Mouse (Mus musculus): ENCODE results near the gene Gnat2. TPM values are rescaled to one million over a fixed set of nuclear protein-coding genes. Genes with fewer than 3 reads are reported as not detected.

Gnat2 gene
- total RNA-seq, 2 experiments from 2014 or later: not detected

DNA sequence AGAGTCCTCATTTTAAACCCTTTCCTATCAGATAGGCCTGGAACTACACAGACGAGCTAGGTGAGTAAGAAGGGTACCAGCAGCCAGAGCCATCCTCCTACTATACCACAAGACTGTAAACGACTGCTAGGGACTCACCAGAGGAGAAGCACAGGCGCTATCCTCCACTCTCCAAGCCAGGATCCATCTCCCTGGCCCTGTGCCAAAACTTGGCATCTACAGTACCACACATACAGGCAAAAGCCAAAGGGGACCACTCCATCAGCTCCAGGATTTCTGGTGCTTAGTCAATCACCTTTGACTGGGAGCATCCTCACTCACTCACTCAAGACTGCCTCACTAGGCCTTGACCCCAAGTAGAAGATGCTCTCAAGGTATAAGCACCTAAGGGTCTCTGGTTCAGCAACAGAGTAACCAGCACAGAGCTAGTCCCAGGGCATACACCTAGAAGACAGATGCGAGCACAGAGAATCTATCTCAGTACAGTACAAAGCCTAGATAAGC is 8.6 kb upstream of the Gnat2 start:
- intact Hi-C loops (cut with DNase I): no loop called here
- DNase-seq (ENCODE audit: low spot score in 2 of 2): no peak

DNA sequence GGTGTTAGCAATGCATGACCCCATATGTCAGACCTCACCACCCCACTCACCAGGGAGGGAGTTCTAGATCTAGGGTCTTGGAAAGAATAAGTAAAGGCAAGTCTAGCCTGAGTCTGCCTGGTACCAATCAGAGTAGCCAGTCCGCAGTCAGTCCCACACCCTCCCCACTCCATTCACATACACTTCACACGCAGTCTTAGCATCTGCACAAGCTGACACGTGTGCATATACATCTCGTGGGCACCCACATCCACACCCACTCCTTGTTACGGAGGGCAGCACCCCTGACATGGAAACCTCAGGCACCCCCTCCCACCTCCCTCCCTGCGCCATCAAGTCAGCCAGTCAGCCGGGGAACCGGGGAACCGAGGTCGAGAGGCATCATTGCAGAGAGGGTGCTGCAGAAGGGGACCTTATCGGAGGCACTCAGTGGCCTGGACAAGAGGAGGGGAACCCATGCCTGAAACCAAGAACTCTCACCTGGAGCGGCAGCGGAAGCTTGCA is 7.8 kb upstream of the Gnat2 start:
- intact Hi-C loops (cut with DNase I): no loop called here
- no peak for DNase-seq (ENCODE audit: low spot score in 2 of 2)

DNA sequence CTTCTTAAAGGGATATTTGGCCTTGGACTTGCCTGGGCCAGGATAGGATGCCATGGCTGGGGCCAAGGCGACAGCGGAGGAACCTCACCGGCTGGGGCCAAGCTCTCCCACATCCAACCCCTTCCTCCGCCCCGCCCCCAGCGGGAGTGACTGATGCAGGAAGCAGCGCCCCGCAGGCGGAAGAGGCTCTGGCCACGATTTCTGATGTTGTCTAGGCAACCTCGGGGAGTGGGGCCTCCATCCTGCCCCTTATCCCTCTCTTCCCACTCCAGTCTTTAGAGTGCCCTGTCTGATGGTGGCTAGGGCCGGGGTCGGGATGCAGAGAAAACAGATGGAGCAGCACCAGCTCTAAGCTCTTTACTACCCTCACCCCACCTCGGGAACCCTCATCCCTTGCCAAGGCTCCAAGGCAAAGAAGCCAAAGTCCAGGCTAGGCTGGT is 7.3 kb upstream of the Gnat2 start:
- DNase-seq (ENCODE audit: low spot score in 2 of 2): peak; percentile 88 to 93
- intact Hi-C loops (cut with DNase I): no loop called here

DNA sequence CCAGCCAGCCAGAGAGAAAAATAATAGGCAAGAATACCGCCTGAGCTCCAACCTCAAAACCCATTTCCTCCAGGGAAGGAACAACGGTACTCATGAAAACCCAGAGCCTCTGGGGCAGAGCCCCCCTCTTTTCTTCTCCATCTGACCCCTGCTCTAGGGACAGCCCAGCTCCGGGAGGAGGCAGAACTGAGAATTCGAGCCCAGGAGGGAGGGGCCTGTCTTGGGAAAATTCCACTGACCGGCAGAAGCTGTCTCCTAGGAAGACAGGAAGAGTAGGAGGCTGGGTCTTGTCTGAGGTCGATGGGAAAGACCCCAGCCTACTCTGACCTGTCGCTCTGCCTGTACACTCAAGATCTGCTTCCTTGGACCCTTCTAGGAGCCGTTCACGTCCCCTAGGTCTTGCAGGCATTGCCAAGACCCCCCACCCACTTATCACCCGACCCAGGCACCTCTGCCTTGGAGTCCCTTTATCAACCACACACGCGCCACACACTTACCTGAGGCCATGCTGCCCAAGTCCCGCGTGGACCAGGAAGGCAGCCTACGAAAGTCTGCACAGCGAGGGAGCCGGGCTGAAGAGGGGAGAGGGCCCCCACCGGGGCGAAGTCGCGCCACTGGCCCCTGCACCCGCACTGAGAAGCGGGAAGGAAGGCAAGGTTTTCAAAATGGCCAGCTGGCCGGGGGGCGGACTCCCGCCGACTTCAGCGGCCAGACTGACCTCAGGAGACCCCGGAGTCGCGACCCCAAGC is 6.7 kb upstream of the Gnat2 start:
- intact Hi-C loops (cut with DNase I): no loop called here
- DNase-seq (ENCODE audit: low spot score in 2 of 2): peak in 1 of 2 experiments; percentile 57

DNA sequence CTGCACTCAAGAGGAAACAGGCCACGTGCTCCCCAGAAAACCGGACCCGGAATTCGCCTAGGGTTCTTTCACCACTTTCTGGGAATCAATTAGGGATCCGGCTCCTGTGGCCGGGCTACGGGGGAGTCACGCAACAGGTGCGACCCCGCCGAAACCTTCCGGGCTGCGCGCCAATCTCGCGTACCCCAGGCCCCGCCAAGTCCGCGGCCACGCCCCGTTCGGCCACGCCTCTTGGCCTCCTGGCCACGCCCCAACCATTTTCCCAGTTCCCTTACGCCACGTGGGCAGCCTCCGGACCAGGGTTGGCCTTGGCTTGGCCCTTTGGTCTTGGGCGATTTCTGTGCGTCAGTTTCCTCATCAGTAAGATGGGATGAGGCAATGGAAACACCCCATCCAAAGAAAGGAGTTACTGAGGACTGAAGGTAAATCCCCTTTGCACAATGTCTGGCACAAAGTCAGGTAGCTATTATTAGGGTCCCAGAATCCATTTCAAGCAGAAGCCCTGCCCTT is 6.1 kb upstream of the Gnat2 start, which contains the start of gene Ampd2:
Gene Ampd2 (minus strand): TSS at position 182 of the 510 bp plus-strand sequence.
- peak in 1 of 2 experiments; percentile 40 for DNase-seq (ENCODE audit: low spot score in 2 of 2)
- intact Hi-C loops (cut with DNase I): no loop called here

DNA sequence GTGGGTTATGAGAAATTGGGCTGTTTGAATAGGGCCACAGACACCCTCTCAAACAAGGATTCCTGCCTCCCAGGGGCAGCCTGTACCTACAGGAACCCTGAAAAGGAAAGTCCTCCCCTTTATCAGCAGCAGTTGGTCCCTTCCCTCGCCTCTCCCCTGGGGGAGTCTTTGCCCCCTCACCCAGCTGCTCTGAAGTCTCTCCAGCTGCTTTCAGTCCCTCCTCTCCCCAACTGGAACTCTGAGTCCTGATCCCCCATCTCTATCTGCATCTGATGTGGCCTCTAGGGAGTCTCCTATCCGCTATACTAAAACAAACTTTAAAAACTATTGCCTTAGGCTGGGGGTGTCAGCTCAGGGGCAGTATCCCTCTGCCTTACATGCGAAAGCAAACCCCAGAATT is 5.3 kb upstream of the Gnat2 start:
- intact Hi-C loops (cut with DNase I): no loop called here

DNA sequence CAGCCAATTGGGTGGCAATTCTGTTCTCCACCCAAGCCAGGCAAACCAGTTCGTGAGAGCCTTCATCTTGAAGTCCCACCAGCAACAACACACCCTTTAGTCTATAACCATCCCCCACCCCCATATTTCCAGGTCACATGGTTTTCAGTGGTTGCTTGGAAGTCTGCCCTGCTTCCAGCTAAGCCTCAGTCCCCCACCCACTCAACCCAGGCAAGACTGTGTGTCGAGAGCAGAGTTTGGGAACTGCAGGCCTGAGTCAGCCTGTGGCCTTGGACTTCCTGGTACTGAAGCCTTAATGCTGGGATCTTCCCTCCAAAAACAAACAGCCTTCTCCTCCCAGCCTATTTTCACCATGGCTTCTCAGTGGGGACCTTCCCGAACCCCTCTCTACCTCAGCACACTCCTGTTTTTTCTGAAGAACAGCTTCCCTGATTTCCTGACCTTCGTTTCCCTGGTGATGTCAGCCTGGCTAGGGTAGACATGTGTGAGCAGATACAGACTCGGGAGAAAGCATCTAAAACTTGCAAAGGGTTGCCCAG is 3.7 kb upstream of the Gnat2 start:
- intact Hi-C loops (cut with DNase I): no loop called here
- DNase-seq (ENCODE audit: low spot score in 2 of 2): peak in 1 of 2 experiments; percentile 55

More for the DNA sequence above, 5.3 kb upstream of the Gnat2 start:
- DNase-seq (ENCODE audit: low spot score in 2 of 2): no peak

DNA sequence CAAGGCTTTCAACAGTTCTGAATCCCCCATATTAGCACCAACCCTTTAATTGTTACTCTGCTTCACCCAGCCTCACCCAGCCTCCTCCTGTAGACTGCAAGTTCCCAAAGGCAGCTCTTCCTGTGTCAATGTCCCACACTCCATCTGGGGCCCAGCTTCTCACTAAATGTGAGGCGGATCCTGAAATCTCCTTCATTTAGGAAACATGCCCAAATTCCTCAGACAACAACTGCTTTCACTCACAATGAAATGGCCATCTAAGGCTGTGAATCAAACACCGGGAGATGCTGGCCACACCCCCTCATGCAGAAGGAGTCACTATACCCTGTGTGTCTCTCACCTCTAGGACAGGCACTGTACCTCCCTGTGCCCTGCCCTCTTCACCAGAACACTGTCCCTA is 2.7 kb upstream of the Gnat2 start:
- intact Hi-C loops (cut with DNase I): no loop called here
- peak in 1 of 2 experiments; percentile 64 for DNase-seq (ENCODE audit: low spot score in 2 of 2)

DNA sequence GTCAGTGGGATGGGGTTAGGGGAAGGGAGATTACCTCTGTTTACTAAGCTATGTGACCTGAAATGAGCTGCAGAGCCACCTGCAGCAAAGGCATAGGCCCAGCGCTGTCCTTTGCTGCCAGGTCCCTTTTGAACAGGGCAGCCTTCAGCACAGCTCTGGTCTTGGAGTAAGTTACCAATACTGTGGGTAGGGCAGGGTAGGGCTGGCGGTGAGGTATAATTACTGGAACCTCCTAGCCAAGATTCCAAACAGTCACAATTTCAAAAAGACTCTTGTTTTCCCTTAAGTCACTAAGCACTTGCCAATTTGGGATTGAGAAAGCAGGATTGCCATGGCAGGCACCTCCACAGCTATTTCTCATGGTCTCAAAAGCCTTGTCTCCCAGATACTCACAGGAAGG is 2.0 kb upstream of the Gnat2 start:
- DNase-seq (ENCODE audit: low spot score in 2 of 2): no peak
- intact Hi-C loops (cut with DNase I): no loop called here

DNA sequence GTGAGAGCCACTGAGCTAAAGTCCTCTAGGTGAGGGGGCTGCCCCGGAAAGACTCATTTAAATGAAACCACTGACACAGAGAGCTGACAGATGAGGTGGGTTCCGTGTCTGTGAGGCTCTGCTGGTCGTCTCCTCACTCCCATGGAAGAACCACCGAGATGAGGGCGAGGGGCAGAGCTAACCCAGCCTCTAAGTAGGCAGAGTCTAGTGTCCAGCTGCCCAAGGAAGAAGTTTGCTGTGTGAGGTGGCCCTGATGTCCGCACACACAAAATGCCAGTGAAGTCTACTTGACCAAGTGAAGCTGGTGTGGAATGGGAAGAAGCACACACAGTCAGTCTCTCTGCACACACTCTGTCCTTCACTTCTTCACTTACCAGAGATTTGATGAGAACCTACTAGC is 559 bp upstream of the Gnat2 start:
- no peak for DNase-seq (ENCODE audit: low spot score in 2 of 2)
- intact Hi-C loops (cut with DNase I): no loop called here

DNA sequence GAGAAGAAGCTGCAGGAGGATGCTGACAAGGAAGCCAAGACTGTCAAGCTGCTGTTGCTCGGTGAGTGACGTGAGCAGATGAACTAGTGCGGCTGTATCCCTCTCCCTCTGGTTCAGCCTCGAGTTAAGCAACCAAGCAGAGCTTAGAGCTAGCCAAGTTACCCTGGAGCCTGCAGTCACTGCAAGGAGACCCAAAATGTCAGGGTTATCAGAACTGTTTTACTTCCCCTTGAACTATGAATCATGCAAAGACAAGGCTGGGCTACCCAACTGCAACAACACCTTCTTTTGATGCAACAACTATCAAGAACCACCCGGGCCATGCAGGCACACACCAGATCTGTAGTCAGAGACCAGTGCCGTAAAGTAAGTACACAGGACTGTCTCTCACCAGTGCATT is 717 bp downstream of the Gnat2 start:
- DNase-seq (ENCODE audit: low spot score in 2 of 2): no peak
- intact Hi-C loops (cut with DNase I): no loop called here

DNA sequence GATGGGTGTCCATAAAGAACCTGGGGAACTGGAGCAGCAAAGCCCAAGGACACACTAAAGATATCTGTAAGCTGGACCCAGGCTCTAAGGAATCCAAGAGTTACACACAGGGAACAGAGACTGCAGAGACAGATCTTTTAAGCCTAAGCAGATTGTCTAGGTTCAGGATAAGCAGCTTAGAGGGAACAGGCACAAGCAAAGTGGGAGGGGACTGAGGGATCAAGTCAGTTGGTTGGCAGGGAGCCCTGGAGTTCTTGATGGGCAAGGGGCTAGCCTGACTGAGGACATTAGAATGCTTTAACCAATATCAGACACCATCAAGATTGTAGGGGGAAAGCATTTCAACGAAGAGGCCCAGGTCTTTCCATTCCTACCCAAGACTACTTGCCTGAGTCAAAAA is 1.6 kb downstream of the Gnat2 start:
- intact Hi-C loops (cut with DNase I): no loop called here
- no peak for DNase-seq (ENCODE audit: low spot score in 2 of 2)

DNA sequence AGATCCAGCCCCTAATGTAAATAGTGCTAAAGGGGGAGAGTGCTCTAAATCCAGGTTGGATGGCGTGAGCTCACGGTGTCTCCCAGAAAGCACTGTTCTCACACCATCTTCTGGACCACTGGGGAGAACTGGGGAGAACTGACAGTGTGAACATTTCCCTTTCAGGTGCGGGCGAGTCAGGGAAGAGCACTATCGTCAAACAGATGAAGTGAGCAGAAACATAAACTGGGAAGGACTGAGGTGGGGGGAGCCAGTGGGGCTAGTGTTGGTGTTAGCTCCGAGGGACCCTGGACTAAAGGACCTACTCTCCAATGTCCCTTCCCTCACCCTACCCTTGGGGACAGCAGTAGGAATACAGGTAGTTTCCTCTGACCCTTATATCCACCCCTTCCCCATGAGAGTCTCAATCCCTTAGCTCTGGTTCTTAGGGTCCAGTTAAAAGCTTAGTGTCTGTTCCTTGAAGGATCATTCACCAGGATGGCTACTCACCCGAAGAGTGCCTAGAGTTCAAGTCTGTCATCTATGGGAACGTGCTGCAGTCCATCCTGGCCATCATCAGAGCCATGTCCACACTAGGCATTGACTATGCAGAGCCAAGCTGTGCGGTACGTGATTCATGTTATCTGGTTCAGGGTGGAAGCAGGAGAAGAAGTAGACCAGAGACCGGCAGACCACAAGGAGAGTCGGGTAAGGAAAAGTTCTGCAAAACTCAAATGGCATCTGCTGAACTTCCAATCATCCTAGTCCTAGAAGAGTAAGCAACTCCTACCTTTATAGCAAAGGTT is 2.6 kb downstream of the Gnat2 start:
- intact Hi-C loops (cut with DNase I): no loop called here

DNA sequence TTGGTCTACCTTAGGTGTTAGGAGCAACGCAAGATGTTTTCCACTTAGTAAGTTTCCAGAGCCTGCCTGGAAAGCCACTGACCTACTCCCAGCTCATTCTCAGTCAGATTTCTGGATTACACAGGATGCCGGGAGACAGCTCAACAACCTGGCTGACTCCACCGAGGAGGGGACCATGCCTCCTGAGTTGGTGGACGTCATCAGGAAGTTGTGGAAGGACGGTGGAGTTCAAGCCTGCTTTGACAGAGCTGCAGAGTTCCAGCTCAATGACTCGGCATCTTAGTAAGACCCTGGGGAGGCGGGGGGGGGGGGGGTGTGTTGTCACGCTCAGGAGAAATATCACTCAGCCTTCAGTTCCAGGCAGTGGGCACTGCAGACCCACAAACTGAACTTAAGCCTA is 3.6 kb downstream of the Gnat2 start:
- no peak for DNase-seq (ENCODE audit: low spot score in 2 of 2)
- intact Hi-C loops (cut with DNase I): no loop called here

More for the DNA sequence above, 2.6 kb downstream of the Gnat2 start:
- no peak for DNase-seq (ENCODE audit: low spot score in 2 of 2)

DNA sequence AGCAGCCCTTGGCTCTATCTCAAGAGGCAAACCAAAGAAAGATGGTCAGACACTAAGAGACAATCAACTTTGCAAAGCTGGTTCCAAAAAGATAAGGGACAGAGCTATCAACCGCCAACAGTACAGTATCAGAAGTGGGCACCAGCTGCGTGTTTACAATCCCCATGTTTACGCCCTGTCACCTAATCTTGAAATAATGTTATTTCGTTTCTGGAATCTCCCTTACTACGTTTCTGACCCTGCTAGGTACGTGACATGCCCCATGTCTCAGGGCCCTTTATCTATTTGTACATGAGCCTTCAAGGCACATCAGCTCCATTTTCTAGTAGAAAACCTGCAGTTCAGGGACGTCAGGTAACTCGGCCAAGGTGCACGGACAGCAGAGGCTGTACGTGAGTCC is 4.1 kb downstream of the Gnat2 start:
- DNase-seq (ENCODE audit: low spot score in 2 of 2): no peak
- intact Hi-C loops (cut with DNase I): no loop called here

DNA sequence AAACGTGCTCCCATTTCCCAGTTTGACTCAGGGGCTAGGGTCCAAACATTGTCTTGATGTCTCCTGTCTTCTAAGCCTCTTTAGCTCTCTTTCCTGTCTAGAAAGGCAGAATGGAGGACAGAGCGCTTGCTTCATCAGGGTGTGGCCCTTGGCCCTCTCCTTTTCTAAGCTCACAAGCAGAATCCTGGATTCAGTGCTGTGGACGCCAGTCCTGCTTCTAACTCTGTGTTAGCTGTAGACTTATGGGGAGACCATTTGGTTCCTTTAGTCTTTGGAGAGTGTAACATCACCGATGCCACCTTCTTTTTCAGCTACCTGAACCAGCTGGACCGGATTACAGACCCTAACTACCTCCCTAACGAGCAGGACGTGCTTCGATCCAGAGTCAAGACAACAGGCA is 5.1 kb downstream of the Gnat2 start:
- DNase-seq (ENCODE audit: low spot score in 2 of 2): no peak
- intact Hi-C loops (cut with DNase I): no loop called here

DNA sequence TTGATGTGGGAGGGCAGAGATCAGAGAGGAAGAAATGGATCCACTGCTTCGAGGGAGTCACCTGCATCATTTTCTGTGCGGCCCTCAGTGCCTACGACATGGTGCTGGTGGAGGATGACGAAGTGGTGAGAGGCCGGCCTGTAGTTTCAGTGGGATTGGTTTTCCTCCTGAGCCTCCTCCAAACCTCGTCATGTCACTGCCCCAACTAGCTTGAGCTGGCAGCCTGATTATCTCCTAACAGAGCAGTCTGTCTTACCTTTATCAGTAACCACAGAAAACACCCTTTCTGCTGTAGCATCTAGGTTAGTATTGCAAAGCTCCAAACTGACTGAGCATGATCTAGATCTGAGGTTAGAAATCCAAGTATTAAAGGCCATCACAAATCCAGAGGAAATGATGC is 5.7 kb downstream of the Gnat2 start:
- no peak for DNase-seq (ENCODE audit: low spot score in 2 of 2)
- intact Hi-C loops (cut with DNase I): no loop called here

DNA sequence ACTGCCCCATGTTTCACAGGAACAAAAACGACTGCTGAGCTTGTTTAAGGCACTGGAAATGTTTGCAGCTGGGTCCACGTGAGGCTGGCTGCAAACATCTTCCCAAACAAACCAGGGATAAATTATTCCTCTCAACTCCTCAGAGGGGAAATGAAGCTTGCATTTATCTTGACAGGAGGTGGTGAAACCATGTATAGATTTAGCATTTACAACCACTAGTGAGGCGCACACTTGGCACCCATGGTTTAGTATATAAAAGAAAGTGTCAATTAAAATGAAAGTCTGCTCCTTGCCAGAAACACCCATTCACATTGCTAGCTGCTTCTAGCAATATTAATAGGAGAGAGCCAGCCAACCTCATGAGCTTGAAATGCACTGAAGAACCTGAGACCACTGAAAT is 9.0 kb downstream of the Gnat2 start:
- peak in 1 of 2 experiments; percentile 55 for DNase-seq (ENCODE audit: low spot score in 2 of 2)
- intact Hi-C loops (cut with DNase I): no loop called here

DNA sequence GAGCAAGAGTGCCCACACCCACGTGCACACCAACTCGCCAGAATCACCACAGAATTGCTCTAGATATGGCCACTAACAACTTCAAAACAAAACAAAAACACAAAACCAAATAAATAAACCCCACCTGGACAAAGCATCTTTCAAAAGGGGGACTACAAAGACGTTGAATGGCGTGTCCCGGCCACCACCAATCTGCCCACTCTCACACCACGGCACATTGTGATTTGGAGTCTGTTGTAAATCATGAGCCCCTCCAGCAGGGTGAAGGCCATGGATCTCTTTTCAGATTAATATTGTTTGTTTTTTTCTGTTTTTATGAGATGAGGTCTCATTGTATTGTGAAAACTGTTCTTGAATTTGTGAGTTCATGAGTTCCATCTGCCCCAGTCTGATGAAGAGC is 9.5 kb downstream of the Gnat2 start:
- intact Hi-C loops (cut with DNase I): no loop called here
- no peak for DNase-seq (ENCODE audit: low spot score in 2 of 2)

DNA sequence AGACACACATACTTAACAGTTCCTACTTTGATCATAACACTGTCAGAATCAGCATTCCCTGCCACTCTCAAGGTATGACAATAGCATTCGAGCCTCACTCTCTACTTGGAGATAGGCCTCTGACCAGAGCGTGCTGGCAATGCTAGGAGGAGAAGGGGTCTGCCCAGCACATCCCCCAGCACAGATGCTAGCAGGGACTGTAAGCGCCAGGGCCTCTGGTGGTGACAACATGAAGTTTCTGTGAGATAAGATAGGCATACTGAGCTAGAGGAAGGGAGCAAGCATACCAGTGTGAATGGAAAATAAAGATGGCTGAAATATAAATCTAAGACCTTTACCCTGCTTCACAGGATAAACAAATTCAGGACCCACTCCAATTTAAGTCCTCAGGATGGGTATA is 12.7 kb downstream of the Gnat2 start:
- intact Hi-C loops (cut with DNase I): no loop called here
- DNase-seq (ENCODE audit: low spot score in 2 of 2): no peak
